Mouse (Mus musculus): ENCODE measurements around the gene Med12l. TPM values are rescaled to one million over a fixed set of nuclear protein-coding genes. Genes with fewer than 3 reads are reported as not detected.

The Med12l gene
- polyA plus RNA-seq, 1 experiment = 0.01 TPM

- no peak for TF ChIP-seq GATA1 (IDR thresholded peaks at IDR 0.05; ENCODE audit: low read length)
Measured at GRCm38 (mm10) chr3:59212404-59212803, 206.8 kb downstream of the Med12l start.

DNA sequence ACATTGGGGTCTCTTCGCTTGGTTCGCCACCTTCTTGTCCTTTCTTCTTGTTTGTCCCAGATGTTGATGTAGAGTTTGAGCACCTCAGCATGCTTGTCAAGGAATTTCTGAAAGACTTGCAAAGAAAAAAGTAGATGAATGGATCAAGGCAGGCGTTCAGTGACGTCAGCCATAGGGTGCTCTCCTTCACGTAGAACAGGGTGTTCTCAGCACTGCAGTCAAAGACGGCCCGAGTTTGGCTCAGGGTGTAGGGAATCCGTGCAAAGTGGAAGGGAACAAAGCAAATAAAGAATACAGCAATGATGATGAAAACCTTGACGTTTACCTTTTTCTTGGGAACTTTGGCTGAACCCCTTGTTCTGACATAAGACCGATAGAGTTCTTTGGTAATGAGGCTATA, 211.6 kb downstream of the Med12l start:
- TF ChIP-seq GATA1 (IDR thresholded peaks at IDR 0.05; ENCODE audit: low read length) = no peak

- no peak for TF ChIP-seq GATA1 (IDR thresholded peaks at IDR 0.05; ENCODE audit: low read length)
Measured at GRCm38 (mm10) chr3:59219326-59219725, 213.7 kb downstream of the Med12l start.

GRCm38 (mm10) chr3:59222303-59222702, 216.7 kb downstream of the Med12l start:
- no peak for TF ChIP-seq GATA1 (IDR thresholded peaks at IDR 0.05; ENCODE audit: low read length)

DNA sequence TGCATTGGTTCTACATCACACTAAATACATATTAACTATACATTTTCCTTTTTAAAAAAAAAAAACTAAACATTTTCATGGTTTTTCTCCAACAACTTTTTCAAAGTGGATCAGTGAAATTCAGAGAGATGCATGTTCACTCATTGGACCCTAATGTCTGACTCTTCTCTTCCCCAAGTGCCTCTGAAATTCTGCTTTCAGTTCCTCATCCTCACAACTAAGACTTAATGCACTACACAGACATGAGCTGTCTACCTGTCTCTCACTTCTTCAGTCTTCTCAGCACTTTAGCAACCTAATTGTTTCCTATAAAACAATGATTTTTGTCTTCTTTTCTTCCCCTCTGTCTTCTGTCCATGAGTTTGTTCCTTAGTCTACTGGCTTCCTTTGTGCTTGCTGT, 219.8 kb downstream of the Med12l start:
- TF ChIP-seq GATA1 (IDR thresholded peaks at IDR 0.05; ENCODE audit: low read length) = no peak

- no peak for TF ChIP-seq GATA1 (IDR thresholded peaks at IDR 0.05; ENCODE audit: low read length)
Measured at GRCm38 (mm10) chr3:59227696-59228095, 222.1 kb downstream of the Med12l start.

DNA sequence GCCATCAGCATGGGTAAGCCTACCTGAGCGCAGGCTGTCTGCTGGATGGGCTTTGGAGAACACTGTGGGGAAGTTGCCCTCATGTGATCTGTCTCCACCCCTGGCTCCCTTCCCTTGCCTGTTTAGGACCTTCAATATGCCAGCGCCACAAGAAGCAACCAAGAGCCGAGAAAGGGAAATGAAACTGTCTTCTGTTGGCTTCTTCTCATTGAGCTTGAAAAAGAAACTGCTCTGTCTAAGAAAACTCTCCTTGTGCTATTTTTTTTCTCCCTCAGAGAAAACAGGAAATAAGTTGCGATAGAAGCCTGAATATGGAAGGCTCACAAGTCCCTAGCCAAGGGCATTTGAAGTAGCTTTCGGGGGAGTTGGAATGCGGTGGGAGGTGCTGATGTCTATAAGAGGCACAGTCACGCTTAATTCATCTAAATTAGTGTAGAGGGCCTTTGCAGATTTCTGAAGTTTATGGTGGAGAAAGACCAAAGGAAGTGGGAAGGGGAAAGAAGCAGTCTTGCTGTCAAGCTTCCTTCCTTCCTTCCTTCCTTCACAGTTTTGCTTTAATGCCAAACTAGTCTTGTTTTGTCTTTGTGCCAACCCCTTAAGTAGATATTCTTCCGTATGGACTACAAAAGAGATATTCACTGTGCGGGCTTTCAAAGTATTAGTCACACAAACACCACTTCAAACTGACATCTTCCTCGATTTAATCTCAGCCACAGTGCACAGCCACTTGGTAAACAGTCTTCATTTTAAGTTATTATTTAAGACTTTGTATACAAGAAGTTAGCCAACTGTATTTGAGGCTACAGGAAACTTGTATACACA, 223.3 kb downstream of the Med12l start:
- TF ChIP-seq GATA1 (IDR thresholded peaks at IDR 0.05; ENCODE audit: low read length) = no peak

GRCm38 (mm10) chr3:59230912-59231311, 225.3 kb downstream of the Med12l start:
- no peak for TF ChIP-seq GATA1 (IDR thresholded peaks at IDR 0.05; ENCODE audit: low read length)

DNA sequence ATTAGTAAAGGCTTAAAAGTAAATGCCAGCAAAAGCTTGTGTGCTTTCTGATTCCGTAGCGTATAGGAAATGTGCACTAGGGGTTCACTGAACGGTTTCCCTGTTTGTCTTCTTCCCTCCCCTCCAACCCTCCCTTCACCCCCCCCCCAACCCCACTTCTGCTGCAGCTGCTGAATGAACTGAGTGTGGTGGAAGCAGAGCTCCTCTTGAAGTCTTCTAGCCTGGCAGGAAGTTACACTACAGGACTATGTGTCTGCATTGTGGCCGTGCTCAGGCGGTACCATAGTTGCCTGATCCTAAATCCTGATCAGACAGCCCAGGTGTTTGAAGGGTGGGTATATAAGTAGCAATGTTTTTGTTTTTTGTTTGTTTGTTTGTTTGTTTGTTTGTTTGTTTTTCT, 229.3 kb downstream of the Med12l start:
- no peak for TF ChIP-seq GATA1 (IDR thresholded peaks at IDR 0.05; ENCODE audit: low read length)

GRCm38 (mm10) chr3:59243384-59243783, 237.8 kb downstream of the Med12l start:
- TF ChIP-seq GATA1 (IDR thresholded peaks at IDR 0.05; ENCODE audit: low read length) = no peak

DNA sequence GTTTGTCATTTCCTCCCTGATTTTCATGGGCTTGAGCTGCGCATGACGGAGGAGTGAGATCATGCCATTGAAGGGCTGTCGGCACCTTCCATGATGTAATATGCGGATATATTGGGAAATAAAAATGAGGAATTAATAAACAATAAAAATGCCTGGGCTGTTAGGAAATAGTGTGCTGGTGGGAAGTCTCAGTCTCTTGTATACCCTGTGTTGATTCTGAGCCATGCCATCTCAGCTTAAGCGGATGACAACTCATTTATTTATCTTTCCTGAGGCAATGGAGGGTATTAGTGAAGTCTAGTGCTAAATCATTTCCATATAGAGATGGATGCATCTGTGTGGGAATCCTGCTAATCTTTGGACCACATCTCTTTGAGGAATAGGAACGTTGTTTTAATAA, 242.4 kb downstream of the Med12l start:
- TF ChIP-seq GATA1 (IDR thresholded peaks at IDR 0.05; ENCODE audit: low read length) = no peak

GRCm38 (mm10) chr3:59250454-59250853, 244.8 kb downstream of the Med12l start:
- TF ChIP-seq GATA1 (IDR thresholded peaks at IDR 0.05; ENCODE audit: low read length) = no peak

GRCm38 (mm10) chr3:59257740-59258664, 252.4 kb downstream of the Med12l start:
- TF ChIP-seq GATA1 (IDR thresholded peaks at IDR 0.05; ENCODE audit: low read length) = no peak

DNA sequence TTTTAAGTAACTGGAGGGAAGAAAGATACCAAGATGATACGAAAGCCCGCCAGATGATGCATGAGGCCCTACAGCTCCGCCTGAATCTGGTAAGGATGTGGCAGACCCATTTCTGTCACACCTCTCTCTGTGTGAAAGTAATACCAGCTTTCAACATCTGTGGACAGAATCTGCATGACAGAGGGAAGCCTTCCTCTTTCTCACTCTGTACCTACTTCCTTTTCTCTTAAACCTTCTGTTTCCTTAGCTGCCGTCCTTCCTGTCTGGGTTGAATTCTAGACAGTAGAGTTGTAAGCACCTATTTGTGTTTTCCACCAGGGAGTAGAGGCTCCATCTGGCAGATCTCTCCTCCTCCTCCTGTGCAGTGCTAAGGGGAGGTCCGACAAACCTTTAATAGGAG, 255.1 kb downstream of the Med12l start:
- no peak for TF ChIP-seq GATA1 (IDR thresholded peaks at IDR 0.05; ENCODE audit: low read length)

DNA sequence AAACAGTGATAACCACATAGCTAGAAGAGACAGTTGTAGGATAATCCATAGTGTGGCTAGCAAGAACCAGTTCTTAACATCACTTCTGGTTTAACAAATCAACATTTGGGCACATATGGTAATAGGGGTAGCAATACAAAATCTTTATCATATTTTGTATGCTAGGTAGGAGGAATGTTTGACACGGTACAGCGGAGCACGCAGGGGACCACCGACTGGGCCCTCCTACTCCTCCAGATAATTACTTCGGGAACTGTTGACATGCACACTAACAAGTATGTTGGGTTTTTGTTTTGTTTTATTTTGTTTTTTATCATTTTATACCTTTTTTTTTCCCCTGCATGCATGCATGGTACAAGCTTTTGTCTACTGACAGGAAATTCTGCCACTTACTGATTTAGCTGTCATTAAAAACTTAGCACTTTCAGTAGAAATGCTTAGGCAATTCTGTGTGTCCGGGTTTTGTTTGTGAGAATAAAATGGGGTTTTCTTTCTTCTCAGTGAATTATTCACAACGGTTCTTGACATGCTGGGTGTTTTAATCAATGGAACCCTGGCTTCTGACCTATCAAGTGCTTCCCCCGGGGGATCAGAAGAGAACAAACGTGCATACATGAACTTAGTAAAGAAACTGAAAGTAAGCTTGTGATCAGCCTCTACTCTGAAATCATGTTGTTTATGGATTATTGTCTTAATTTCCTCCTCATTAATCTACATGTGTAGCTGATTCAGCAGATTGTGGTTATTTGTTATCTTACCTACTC, 256.3 kb downstream of the Med12l start:
- TF ChIP-seq GATA1 (IDR thresholded peaks at IDR 0.05; ENCODE audit: low read length) = no peak

DNA sequence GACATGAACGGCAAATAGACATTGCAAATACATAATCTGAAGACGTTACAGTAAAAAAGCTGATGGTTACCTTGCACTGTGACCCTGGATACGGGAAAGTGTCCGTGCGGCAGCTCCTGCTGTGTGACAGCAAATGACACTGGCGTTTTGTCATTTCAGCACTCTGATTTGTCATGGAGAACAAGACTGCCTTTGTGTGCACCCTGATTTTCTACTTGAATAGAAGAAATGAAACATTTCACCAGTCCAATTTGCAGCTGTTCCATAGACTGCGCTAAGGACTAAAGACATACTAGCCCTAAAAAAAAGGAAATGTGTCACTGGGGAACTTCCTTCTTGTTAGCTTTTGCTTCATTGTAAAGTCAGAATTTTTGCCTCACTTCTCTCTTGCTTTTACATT, 257.1 kb downstream of the Med12l start, which contains the start of gene P2ry12:
Gene P2ry12, minus strand, starts transcription at position 168 of the 400 bp plus-strand sequence.
- TF ChIP-seq GATA1 (IDR thresholded peaks at IDR 0.05; ENCODE audit: low read length) = no peak

Measured in G1E-ER4 (cell line).